Mouse (Mus musculus) cerebellum, adult 2 months (tissue): Measurements from ENCODE around the gene Olfr1046.

ENCODE experiments used
- CTCF ChIP-seq: fragments of 200-500 bp; IDR thresholded peaks from 2 replicates; pipeline ENCODE4 v1.5.1; 2011; ENCODE audit warnings: low read depth, mild to moderate bottlenecking, control low read depth, low read length, moderate library complexity, borderline replicate concordance; ENCODE audit not compliant: insufficient read depth
- POLR2A ChIP-seq: fragments of 200-500 bp; IDR thresholded peaks from 2 replicates; pipeline ENCODE4 v1.6.1; 2011; ENCODE audit warnings: low read length, control low read depth, borderline replicate concordance; ENCODE audit not compliant: insufficient read depth

- TF ChIP-seq CTCF (no peak), POLR2A (no peak)
Measured at GRCm38 (mm10) chr2:86167422-86167821, 51.7 kb downstream of the Olfr1046 start, which contains the start of gene Olfr1043.
